Mouse (Mus musculus): ENCODE data around the gene Unc45b. TPM values are rescaled to one million over a fixed set of nuclear protein-coding genes. Genes with fewer than 3 reads are reported as not detected.

Unc45b gene
- total and polyA plus RNA-seq, 3 experiments = 0.08 to 0.26 TPM; not detected in 1

GRCm38 (mm10) chr11:82943336-82943735 is 33.0 kb downstream of the Unc45b start:
- in situ Hi-C loops (cut with MboI; ENCODE audit: low pct_ligation_motif_present, low pct_unique_long_range_greater_than_20kb, low sequenced_read_pairs) = no loop called here
- DNase-seq (ENCODE audit: extremely low read depth) = no peak

GRCm38 (mm10) chr11:82945636-82946035 is 35.3 kb downstream of the Unc45b start:
- dilution Hi-C loops (cut with MboI; ENCODE audit: extremely low pct_ligation_motif_present, extremely low pct_unique_long_range_greater_than_20kb, low sequenced_read_pairs) = no loop called here

More at GRCm38 (mm10) chr11:82943336-82943735, 33.0 kb downstream of the Unc45b start:
- dilution Hi-C loops (cut with MboI; ENCODE audit: extremely low pct_ligation_motif_present, extremely low pct_unique_long_range_greater_than_20kb, low sequenced_read_pairs) = no loop called here
- H3K79me2 ChIP-seq (replicated peaks; ENCODE audit: control insufficient read depth, extremely low read depth, insufficient read depth, poor library complexity, severe bottlenecking) = no peaks in the 10 kb centered on the region
- peaks cover 2% of the 10 kb centered on the region for H3K9me3 ChIP-seq (replicated peaks; ENCODE audit: low read length)
- peaks cover 2% of the 10 kb centered on the region for H3K27me3 ChIP-seq (replicated peaks)
- TF ChIP-seq CTCF (conservative IDR thresholded peaks at IDR 0.05 in 1 of 2, IDR thresholded peaks at IDR 0.05 in 1 of 2; ENCODE audit: low read depth in 2 of 2, low read length in 2 of 2) (no peak), SMC3 (IDR thresholded peaks at IDR 0.05; ENCODE audit: low read depth, low read length) (no peak), MYC (IDR thresholded peaks at IDR 0.05; ENCODE audit: low read depth, low read length) (no peak), MEF2A (IDR thresholded peaks at IDR 0.05; ENCODE audit: borderline replicate concordance, low read depth, low read length) (no peak)
- H3K4me3 ChIP-seq (replicated peaks in 1 of 3; ENCODE audit: low read depth in 2 of 3, low read length in 2 of 3, poor library complexity in 1 of 3) = no peak overlapping the region
- H3K36me3 ChIP-seq (replicated peaks in 1 of 2; ENCODE audit: control insufficient read depth in 1 of 2, insufficient read depth in 1 of 2, low read length in 1 of 2) = no peaks in the 10 kb centered on the region
- H3K9ac ChIP-seq (ENCODE audit: insufficient read depth, low read depth) = no peak overlapping the region
- H3K4me2 ChIP-seq (ENCODE audit: insufficient read depth, low read depth, poor library complexity, severe bottlenecking) = no peak overlapping the region
- no peak overlapping the region for H3K27ac ChIP-seq (ENCODE audit: insufficient read depth, low read depth)
- 0 out of 4 replicates have a peak, but pooled peaks cover 0 to 6% of the 10 kb centered on the region in 2 experiments for H3K4me1 ChIP-seq (ENCODE audit: control insufficient read depth in 1 of 2, insufficient read depth in 2 of 2)

GRCm38 (mm10) chr11:82947457-82947856 is 37.1 kb downstream of the Unc45b start:
- dilution Hi-C loops (cut with MboI; ENCODE audit: extremely low pct_ligation_motif_present, extremely low pct_unique_long_range_greater_than_20kb, low sequenced_read_pairs) = no loop called here
- H3K4me3 ChIP-seq (replicated peaks in 1 of 3; ENCODE audit: low read depth in 2 of 3, low read length in 2 of 3, poor library complexity in 1 of 3) = no peak overlapping the region
- in situ Hi-C loops (cut with MboI; ENCODE audit: low pct_ligation_motif_present, low pct_unique_long_range_greater_than_20kb, low sequenced_read_pairs) = no loop called here
- no peaks in the 10 kb centered on the region for H3K36me3 ChIP-seq (replicated peaks in 1 of 2; ENCODE audit: control insufficient read depth in 1 of 2, insufficient read depth in 1 of 2, low read length in 1 of 2)
- H3K27me3 ChIP-seq (replicated peaks) = no peaks in the 10 kb centered on the region
- H3K4me2 ChIP-seq (ENCODE audit: insufficient read depth, low read depth, poor library complexity, severe bottlenecking) = no peak overlapping the region
- TF ChIP-seq UBTF (IDR thresholded peaks at IDR 0.05; ENCODE audit: low read depth, low read length) (no peak), RCOR1 (conservative IDR thresholded peaks at IDR 0.05; ENCODE audit: low read depth, low read length) (no peak), POLR2AphosphoS2 (IDR thresholded peaks at IDR 0.05; ENCODE audit: low read depth, low read length) (no peak), USF2 (conservative IDR thresholded peaks at IDR 0.05; ENCODE audit: low read depth, low read length) (no peak), MAX (IDR thresholded peaks at IDR 0.05; ENCODE audit: low read length) (peak; percentile 30; the same call in 1 of the 2 replicates), MAFK (IDR thresholded peaks at IDR 0.05; ENCODE audit: insufficient replicate concordance, low read length) (no peak), SIN3A (IDR thresholded peaks at IDR 0.05; ENCODE audit: low read length) (no peak)
- H3K4me1 ChIP-seq (ENCODE audit: control insufficient read depth in 1 of 2, insufficient read depth in 2 of 2) = peaks cover 2 to 11% of the 10 kb centered on the region in 2 experiments; a peak in 3 of 4 replicates
- no peak for DNase-seq (ENCODE audit: extremely low read depth)
- no peak overlapping the region for H3K9ac ChIP-seq (ENCODE audit: insufficient read depth, low read depth)
- no peaks in the 10 kb centered on the region for H3K79me2 ChIP-seq (replicated peaks; ENCODE audit: control insufficient read depth, extremely low read depth, insufficient read depth, poor library complexity, severe bottlenecking)
- no peaks in the 10 kb centered on the region for H3K9me3 ChIP-seq (replicated peaks; ENCODE audit: low read length)
- H3K27ac ChIP-seq (ENCODE audit: insufficient read depth, low read depth) = no peak overlapping the region

More at GRCm38 (mm10) chr11:82945636-82946035, 35.3 kb downstream of the Unc45b start:
- H3K79me2 ChIP-seq (replicated peaks; ENCODE audit: control insufficient read depth, extremely low read depth, insufficient read depth, poor library complexity, severe bottlenecking) = no peaks in the 10 kb centered on the region
- no peaks in the 10 kb centered on the region for H3K9me3 ChIP-seq (replicated peaks; ENCODE audit: low read length)
- H3K27me3 ChIP-seq (replicated peaks) = no peaks in the 10 kb centered on the region
- no peaks in the 10 kb centered on the region for H3K36me3 ChIP-seq (replicated peaks in 1 of 2; ENCODE audit: control insufficient read depth in 1 of 2, insufficient read depth in 1 of 2, low read length in 1 of 2)
- H3K4me2 ChIP-seq (ENCODE audit: insufficient read depth, low read depth, poor library complexity, severe bottlenecking) = no peak overlapping the region
- no peak overlapping the region for H3K27ac ChIP-seq (ENCODE audit: insufficient read depth, low read depth)
- H3K9ac ChIP-seq (ENCODE audit: insufficient read depth, low read depth) = no peak overlapping the region
- in situ Hi-C loops (cut with MboI; ENCODE audit: low pct_ligation_motif_present, low pct_unique_long_range_greater_than_20kb, low sequenced_read_pairs) = no loop called here
- 0 out of 4 replicates have a peak, but pooled peaks cover 0 to 6% of the 10 kb centered on the region in 2 experiments for H3K4me1 ChIP-seq (ENCODE audit: control insufficient read depth in 1 of 2, insufficient read depth in 2 of 2)
- H3K4me3 ChIP-seq (replicated peaks in 1 of 3; ENCODE audit: low read depth in 2 of 3, low read length in 2 of 3, poor library complexity in 1 of 3) = no peak overlapping the region
- TF ChIP-seq PAX5 (IDR thresholded peaks at IDR 0.05; ENCODE audit: low read length) (no peak), E2F4 (IDR thresholded peaks at IDR 0.05; ENCODE audit: insufficient replicate concordance, low read depth, low read length) (no peak), RCOR1 (conservative IDR thresholded peaks at IDR 0.05; ENCODE audit: low read depth, low read length) (no peak), KAT2A (IDR thresholded peaks at IDR 0.05; ENCODE audit: insufficient replicate concordance, low read length) (no peak), MXI1 (IDR thresholded peaks at IDR 0.05; ENCODE audit: low read depth, low read length) (no peak), CHD1 (IDR thresholded peaks at IDR 0.05; ENCODE audit: low read depth, low read length) (no peak), SIN3A (IDR thresholded peaks at IDR 0.05; ENCODE audit: low read length) (no peak), HCFC1 (IDR thresholded peaks at IDR 0.05; ENCODE audit: low read depth, low read length) (no peak), CHD2 (IDR thresholded peaks at IDR 0.05; ENCODE audit: low read length) (no peak), MAZ (IDR thresholded peaks at IDR 0.05; ENCODE audit: low read depth, low read length) (no peak), CTCF (conservative IDR thresholded peaks at IDR 0.05 in 1 of 2, IDR thresholded peaks at IDR 0.05 in 1 of 2; ENCODE audit: low read depth in 2 of 2, low read length in 2 of 2) (no peak), ZC3H11A (IDR thresholded peaks at IDR 0.05; ENCODE audit: low read depth, low read length) (no peak), MAFK (IDR thresholded peaks at IDR 0.05; ENCODE audit: insufficient replicate concordance, low read length) (no peak), MEF2A (IDR thresholded peaks at IDR 0.05; ENCODE audit: borderline replicate concordance, low read depth, low read length) (no peak)
- DNase-seq (ENCODE audit: extremely low read depth) = no peak
